Mouse (Mus musculus) neutrophil, adult 65 days (primary cell): ENCODE results near the gene Tmed8. TPM values are rescaled to one million over a fixed set of nuclear protein-coding genes. Genes with fewer than 3 reads are reported as not detected.

Experiments used
- total RNA-seq: library from RNA; stranded (reverse); gene quantifications from 2 replicates; pipeline ENCODE4 v1.2.4, GENCODE M21; 2023

The Tmed8 gene
- 9.0 and 13.3 TPM in 2 replicates for total RNA-seq

GRCm38 (mm10) chr12:87199973-87200586, at the start of gene Tmed8:
TSS of gene Tmed8 (minus strand) at chr12:87200454.

GRCm38 (mm10) chr12:87238632-87239031, 38.4 kb upstream of the Tmed8 start, which contains the start of gene Noxred1:
TSS of gene Noxred1 (minus strand) at chr12:87238732.

GRCm38 (mm10) chr12:87199206-87199972, 865 bp downstream of the Tmed8 start, which contains the start of gene Samd15:
TSS of gene Samd15 (plus strand) at chr12:87199723.

GRCm38 (mm10) chr12:87147395-87148089, 52.7 kb downstream of the Tmed8 start, which contains the start of gene Pomt2:
TSS of gene Pomt2 (minus strand) at chr12:87147968.

GRCm38 (mm10) chr12:87146966-87147365, 53.3 kb downstream of the Tmed8 start, which contains the start of gene Gstz1:
TSS of gene Gstz1 (plus strand) at chr12:87147165.

Other genes starting within 250 kb of the Tmed8 start
- gene Zdhhc22, start 210.0 kb downstream of the Tmed8 start, total RNA-seq, result not detected in 2 replicates
- gene Tmem63c, start 179.1 kb downstream of the Tmed8 start, total RNA-seq, result not detected in 2 replicates
- gene Ngb, start 97.9 kb downstream of the Tmed8 start, total RNA-seq, result not detected in 2 replicates
- 5.6 and 7.8 TPM in 2 replicates for gene Gstz1, start 53.3 kb downstream of the Tmed8 start, total RNA-seq
- 1.6 and 4.3 TPM in 2 replicates for gene Pomt2, start 52.5 kb downstream of the Tmed8 start, total RNA-seq
- gene Samd15, start 731 bp downstream of the Tmed8 start, total RNA-seq, result not detected in 2 replicates
- 1.3 and 1.8 TPM in 2 replicates for gene Noxred1, start 38.3 kb upstream of the Tmed8 start, total RNA-seq
- gene Vipas39, start 65.8 kb upstream of the Tmed8 start, total RNA-seq, result 23.2 and 26.0 TPM in 2 replicates
- gene Ahsa1, start 66.0 kb upstream of the Tmed8 start, total RNA-seq, result 59.2 and 70.0 TPM in 2 replicates
- not detected in 2 replicates for gene Ism2, start 99.3 kb upstream of the Tmed8 start, total RNA-seq
- gene Sptlc2, start 187.9 kb upstream of the Tmed8 start, total RNA-seq, result 125 and 146 TPM in 2 replicates
- gene Slirp, start 243.4 kb upstream of the Tmed8 start, total RNA-seq, result 13.6 and 32.8 TPM in 2 replicates
- 23.0 and 33.5 TPM in 2 replicates for gene Alkbh1, start 243.6 kb upstream of the Tmed8 start, total RNA-seq